Mouse (Mus musculus) kidney, adult 9 months (tissue): Measurements from ENCODE around the gene Cdh16.
A peak's percentile ranks its signal among the peaks of the same experiment; 100 is the strongest.

Source experiments
- DNase-seq: peaks from one replicate; pipeline ENCODE4 v3.0.0; 2022

Cdh16 gene

GRCm38 (mm10) chr8:104570436-104571343 is 53.5 kb downstream of the Cdh16 start:
- DNase-seq: peak; percentile 89

- peak; percentile 78 for DNase-seq
Measured at GRCm38 (mm10) chr8:104569559-104569958, 54.6 kb downstream of the Cdh16 start.

GRCm38 (mm10) chr8:104565457-104565798 is 58.8 kb downstream of the Cdh16 start:
- DNase-seq: no peak

- DNase-seq: peak; percentile 95
Measured at GRCm38 (mm10) chr8:104564633-104565456, 59.4 kb downstream of the Cdh16 start.

- DNase-seq: no peak
Measured at GRCm38 (mm10) chr8:104560731-104561130, 63.5 kb downstream of the Cdh16 start.

- DNase-seq: no peak
Measured at GRCm38 (mm10) chr8:104557226-104557625, 67.0 kb downstream of the Cdh16 start.

- no peak for DNase-seq
Measured at GRCm38 (mm10) chr8:104555191-104555590, 69.0 kb downstream of the Cdh16 start.
